Mouse (Mus musculus) midbrain, embryonic 11.5 days (tissue): ENCODE results near the gene Madd. TPM values are rescaled to one million over a fixed set of nuclear protein-coding genes. Genes with fewer than 3 reads are reported as not detected.
A peak's percentile ranks its signal among the peaks of the same experiment; 100 is the strongest.

ENCODE experiments used
- ATAC-seq: fragments of 200-750 bp; cut with Nextera tagmentation; 2 replicates; pipeline ENCODE4 v1.8.0; 2017; ENCODE audit warnings: moderate TSS enrichment, moderate library complexity; ENCODE audit not compliant: low FRiP score
- DNase-seq: peaks from one replicate; pipeline ENCODE4 v3.0.0; 2015; ENCODE audit warnings: low spot score; ENCODE audit errors: missing footprints
- H3K27ac ChIP-seq: fragments of 300-500 bp; sonication (generic); 2 replicates; pipeline ENCODE4 v1.5.1; 2014; ENCODE audit warnings: low read depth, low read length
- H3K27me3 ChIP-seq: fragments of 300-500 bp; sonication (generic); 2 replicates; pipeline ENCODE4 v1.6.1; 2014; ENCODE audit warnings: mild to moderate bottlenecking, low read length, moderate library complexity, mixed read lengths; ENCODE audit not compliant: control insufficient read depth, insufficient read depth
- H3K36me3 ChIP-seq: fragments of 300-500 bp; sonication (generic); 2 replicates; pipeline ENCODE4 v1.6.1; 2014; ENCODE audit warnings: mild to moderate bottlenecking, low read length, moderate library complexity, mixed read lengths; ENCODE audit not compliant: control insufficient read depth, insufficient read depth
- H3K4me1 ChIP-seq: fragments of 300-500 bp; sonication (generic); 2 replicates; pipeline ENCODE4 v1.6.1; 2014; ENCODE audit warnings: low read length; ENCODE audit not compliant: control insufficient read depth, insufficient read depth
- H3K4me2 ChIP-seq: fragments of 300-500 bp; sonication (generic); 2 replicates; pipeline ENCODE4 v1.6.1; 2014; ENCODE audit warnings: mild to moderate bottlenecking, moderate library complexity
- H3K4me3 ChIP-seq: fragments of 300-500 bp; sonication (generic); 2 replicates; pipeline ENCODE4 v1.5.1; 2014; ENCODE audit warnings: low read depth, low read length
- H3K9ac ChIP-seq: fragments of 300-500 bp; sonication (generic); 2 replicates; pipeline ENCODE4 v1.6.1; 2014; ENCODE audit warnings: low read length
- H3K9me3 ChIP-seq: fragments of 300-500 bp; sonication (generic); 2 replicates; pipeline ENCODE4 v1.6.1; 2016; ENCODE audit warnings: low read length; ENCODE audit not compliant: control insufficient read depth
- WGBS: fragments of 180-500 bp; shearing (Covaris S2); extraction: QIAGEN DNeasy Blood & Tissue Kit; methylation state at CpG from one replicate; pipeline ENCODE4 v1.1.7; 2014; 5-methylcytosine and 5-hydroxymethylcytosine counted together
- polyA plus RNA-seq: library from polyadenylated mRNA; unstranded; fragments of >200 nt; fragmentation: Nextera tagmentation; extraction: Ambion mirVana; gene quantifications from 2 replicates; pipeline ENCODE4 v1.2.1, GENCODE M21; 2014

Gene Madd
- 16.9 and 17.3 TPM in 2 replicates for polyA plus RNA-seq

DNA sequence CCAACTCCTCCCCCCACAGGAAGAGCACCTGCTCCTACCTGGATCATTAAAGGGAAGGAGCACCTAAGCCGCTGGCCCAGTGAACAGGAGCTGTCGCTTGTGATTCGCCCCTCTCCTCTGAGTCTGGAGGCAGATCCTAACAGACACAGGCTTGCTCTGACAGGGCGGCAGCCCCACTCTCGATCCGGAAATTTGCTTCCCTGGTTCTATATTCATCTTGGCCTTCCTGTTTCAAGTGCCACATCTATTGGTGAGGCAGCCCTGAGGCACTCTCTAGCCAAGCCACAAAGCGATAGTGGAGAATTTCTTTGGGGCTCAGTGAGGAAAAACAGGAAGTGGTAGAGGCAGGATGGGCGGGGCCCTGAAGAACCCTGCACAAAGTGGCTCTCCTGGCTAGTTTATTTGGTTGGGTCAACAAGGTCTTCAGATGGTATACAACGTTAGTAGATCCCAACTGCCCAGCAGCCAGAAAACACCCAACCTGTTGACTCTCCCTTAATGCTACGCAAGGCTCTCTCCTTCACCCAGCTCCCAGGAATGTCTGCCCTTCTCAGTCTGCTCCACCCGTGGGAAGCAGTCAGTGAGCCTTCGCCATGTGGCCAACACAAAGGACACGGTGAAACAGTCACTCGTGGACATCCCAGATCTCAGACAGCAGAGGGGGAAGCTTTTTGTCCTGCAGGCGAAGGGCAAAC lies at the start of gene Madd:
Gene Madd, minus strand, starts transcription at position 127 of the 695 bp plus-strand sequence.
- H3K4me3 ChIP-seq = peak within 1 kb of the TSS; percentile 91
- peaks cover 17% of the 10 kb centered on the region for H3K4me1 ChIP-seq
- H3K9ac ChIP-seq = peak within 1 kb of the TSS; percentile 79
- ATAC-seq = peak; percentile 0; the same call in 1 of the 2 replicates
- no peak for DNase-seq
- H3K27me3 ChIP-seq = no peaks in the 10 kb centered on the region
- 64% methylated on average over 15 of the region's 15 CpGs for WGBS
- peak within 1 kb of the TSS; percentile 75 for H3K4me2 ChIP-seq
- H3K27ac ChIP-seq = peak within 1 kb of the TSS; percentile 71
- H3K9me3 ChIP-seq = no peaks in the 10 kb centered on the region
- no peaks in the 10 kb centered on the region for H3K36me3 ChIP-seq

DNA sequence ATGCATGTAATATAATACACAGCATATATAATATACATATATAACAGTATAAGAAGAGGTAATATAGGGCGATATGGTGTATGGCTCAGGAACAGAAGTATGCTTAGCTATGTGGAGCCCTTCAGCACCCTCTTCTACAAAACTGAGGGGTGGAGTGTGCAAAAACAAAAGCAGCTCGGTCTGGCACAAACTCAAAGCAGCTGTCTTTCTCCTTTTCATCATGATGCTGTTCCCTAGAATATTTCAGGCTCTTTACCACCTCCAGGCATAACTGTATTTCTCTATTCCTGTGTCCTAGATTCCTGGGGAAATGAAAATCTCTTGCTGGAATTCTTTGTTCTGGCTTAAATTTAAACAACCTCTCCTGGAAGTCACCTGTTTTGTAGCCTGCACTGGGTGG lies 46.1 kb upstream of the Madd start:
- no peaks in the 10 kb centered on the region for H3K36me3 ChIP-seq
- no peaks in the 10 kb centered on the region for H3K4me1 ChIP-seq
- 85% methylated on average over 2 of the region's 2 CpGs for WGBS

DNA sequence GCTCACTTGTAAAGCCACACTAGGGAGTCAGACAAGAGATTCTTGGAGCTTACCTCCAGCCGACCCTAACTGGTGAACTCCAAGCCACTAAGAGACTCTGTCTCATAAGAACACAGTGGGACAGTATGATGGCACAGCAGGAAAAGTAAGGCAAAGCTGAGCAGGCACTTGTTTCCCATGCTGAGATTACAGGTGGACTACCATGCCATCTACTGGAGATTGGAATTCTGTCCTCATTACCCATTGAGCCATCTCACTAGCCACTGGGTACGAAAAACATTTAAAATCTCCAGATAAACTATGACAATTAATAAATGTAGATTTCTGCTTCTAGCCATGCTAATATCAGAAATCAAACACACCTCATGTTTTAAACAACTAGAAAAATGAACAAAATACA lies 40.0 kb upstream of the Madd start:
- Histone ChIP-seq H3K4me1 (no peaks in the 10 kb centered on the region), H3K36me3 (no peaks in the 10 kb centered on the region), H3K4me3 (no peak overlapping the region), H3K9ac (no peak overlapping the region), H3K4me2 (no peak overlapping the region), H3K27ac (no peak overlapping the region), H3K9me3 (no peaks in the 10 kb centered on the region), H3K27me3 (no peaks in the 10 kb centered on the region)
- DNase-seq (no peak), ATAC-seq (no peak)
- 81% methylated on average over 2 of the region's 2 CpGs for WGBS

More for the DNA sequence above, 46.1 kb upstream of the Madd start:
- ATAC-seq = no peak
- Histone ChIP-seq H3K27me3 (no peaks in the 10 kb centered on the region), H3K27ac (no peak overlapping the region), H3K4me2 (no peak overlapping the region), H3K4me3 (no peak overlapping the region), H3K9me3 (no peaks in the 10 kb centered on the region), H3K9ac (no peak overlapping the region)
- DNase-seq = no peak

DNA sequence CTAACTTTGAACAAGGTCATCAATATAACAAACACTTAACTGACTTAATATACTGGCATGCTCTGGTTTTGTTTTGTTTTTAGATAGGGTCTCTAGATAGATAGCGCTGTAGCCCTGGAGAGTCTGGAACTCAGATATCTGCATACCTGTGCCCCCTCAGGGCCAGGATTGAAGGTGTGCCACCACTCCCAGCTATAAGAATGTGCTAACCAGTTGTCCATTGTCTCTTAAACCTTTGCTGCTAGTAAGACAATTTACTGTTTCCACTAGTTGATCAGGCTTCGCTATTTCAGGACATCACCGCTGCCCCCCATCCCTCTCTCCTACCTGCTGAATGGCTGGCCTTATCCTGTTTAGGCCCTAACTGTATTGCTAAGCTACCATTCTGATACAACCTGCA lies 36.9 kb upstream of the Madd start:
- H3K4me3 ChIP-seq = no peak overlapping the region
- 96% methylated on average over 3 of the region's 3 CpGs for WGBS
- H3K9ac ChIP-seq = no peak overlapping the region
- H3K27me3 ChIP-seq = no peaks in the 10 kb centered on the region
- no peak overlapping the region for H3K4me2 ChIP-seq
- ATAC-seq (no peak), DNase-seq (no peak)
- H3K36me3 ChIP-seq = no peaks in the 10 kb centered on the region
- H3K27ac ChIP-seq = no peak overlapping the region
- no peaks in the 10 kb centered on the region for H3K4me1 ChIP-seq
- no peaks in the 10 kb centered on the region for H3K9me3 ChIP-seq

DNA sequence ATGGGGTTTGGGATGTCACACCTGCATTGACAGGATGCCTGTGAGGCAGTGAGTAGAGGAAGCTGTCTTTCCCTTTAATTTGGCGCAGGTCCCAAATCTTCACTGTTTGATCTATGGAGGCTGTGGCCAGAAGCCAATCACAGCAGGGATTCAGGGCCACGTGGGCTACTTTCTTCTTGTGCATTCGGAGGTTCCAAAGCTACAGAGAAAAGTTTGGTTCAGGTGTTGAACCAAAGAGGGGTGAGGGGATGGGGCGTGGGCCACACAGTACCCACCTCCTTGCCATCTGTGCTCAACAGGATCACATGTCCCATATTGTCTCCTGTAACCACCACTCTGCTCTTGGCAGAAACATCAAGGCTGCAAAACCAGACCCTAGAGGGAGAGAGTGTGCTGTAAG lies 33.4 kb upstream of the Madd start:
- Histone ChIP-seq H3K4me2 (no peak overlapping the region), H3K4me3 (no peak overlapping the region), H3K9me3 (no peaks in the 10 kb centered on the region), H3K27me3 (no peaks in the 10 kb centered on the region), H3K4me1 (no peaks in the 10 kb centered on the region), H3K9ac (no peak overlapping the region), H3K36me3 (peaks cover 2% of the 10 kb centered on the region; the same call in 1 of the 2 replicates), H3K27ac (no peak overlapping the region)
- 73% methylated on average over 4 of the region's 4 CpGs for WGBS
- ATAC-seq (no peak), DNase-seq (no peak)

DNA sequence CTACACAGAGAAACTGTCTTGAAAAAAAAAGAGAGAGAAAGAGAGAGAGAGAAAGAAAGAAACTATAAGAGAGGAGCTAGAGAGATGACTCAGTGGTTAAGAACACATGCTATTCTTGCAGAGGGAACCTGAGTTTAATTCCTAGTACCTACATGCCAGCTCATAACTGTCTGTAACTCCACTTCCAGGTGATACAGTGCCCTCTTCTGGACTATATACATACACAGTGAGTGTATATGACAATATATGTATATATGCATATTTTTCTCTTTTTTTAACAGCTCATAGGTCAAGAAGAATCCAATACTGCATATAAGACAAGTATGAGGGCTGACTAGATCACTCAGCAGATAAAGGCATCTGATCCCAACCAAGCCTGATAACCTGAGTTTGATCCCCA lies 29.7 kb upstream of the Madd start:
- Histone ChIP-seq H3K4me2 (no peak overlapping the region), H3K9ac (no peak overlapping the region), H3K27ac (no peak overlapping the region), H3K27me3 (no peaks in the 10 kb centered on the region), H3K9me3 (no peaks in the 10 kb centered on the region), H3K4me1 (no peaks in the 10 kb centered on the region), H3K36me3 (peaks cover 16% of the 10 kb centered on the region; the same call in 1 of the 2 replicates), H3K4me3 (no peak overlapping the region)
- DNase-seq (no peak), ATAC-seq (no peak)

DNA sequence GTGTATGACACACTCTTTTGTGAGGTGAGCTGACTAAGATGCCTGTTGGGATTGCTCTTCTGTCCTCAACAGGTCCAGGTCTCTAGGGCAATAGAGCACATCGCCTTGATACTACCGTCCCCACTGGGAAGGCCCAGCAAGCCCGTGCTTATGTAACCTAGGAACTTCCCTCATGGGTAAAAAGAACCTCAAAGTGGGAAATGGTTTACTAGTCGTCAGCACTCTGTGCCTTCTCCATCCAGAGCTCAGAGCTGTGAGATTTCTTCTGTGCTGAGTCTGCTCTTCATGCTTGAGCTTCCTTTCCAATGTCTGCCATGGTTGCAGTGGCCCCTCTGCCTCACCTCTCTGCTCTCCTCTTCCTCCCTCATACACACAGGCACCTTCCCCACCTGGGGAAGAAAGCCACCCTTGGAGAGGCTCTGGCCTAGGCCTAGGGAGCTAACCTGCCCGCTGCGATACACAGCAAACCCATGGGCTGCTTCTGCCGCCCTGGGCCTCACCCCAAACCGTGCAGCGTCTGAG lies 22.7 kb upstream of the Madd start:
- Histone ChIP-seq H3K27me3 (no peaks in the 10 kb centered on the region), H3K9ac (no peak overlapping the region), H3K4me3 (no peak overlapping the region), H3K4me1 (peaks cover 10% of the 10 kb centered on the region; the same call in 1 of the 2 replicates), H3K4me2 (no peak overlapping the region), H3K9me3 (no peaks in the 10 kb centered on the region), H3K27ac (no peak overlapping the region), H3K36me3 (peaks cover 16% of the 10 kb centered on the region)
- WGBS = 93% methylated on average over 9 of the region's 9 CpGs
- DNase-seq = no peak
- no peak for ATAC-seq

DNA sequence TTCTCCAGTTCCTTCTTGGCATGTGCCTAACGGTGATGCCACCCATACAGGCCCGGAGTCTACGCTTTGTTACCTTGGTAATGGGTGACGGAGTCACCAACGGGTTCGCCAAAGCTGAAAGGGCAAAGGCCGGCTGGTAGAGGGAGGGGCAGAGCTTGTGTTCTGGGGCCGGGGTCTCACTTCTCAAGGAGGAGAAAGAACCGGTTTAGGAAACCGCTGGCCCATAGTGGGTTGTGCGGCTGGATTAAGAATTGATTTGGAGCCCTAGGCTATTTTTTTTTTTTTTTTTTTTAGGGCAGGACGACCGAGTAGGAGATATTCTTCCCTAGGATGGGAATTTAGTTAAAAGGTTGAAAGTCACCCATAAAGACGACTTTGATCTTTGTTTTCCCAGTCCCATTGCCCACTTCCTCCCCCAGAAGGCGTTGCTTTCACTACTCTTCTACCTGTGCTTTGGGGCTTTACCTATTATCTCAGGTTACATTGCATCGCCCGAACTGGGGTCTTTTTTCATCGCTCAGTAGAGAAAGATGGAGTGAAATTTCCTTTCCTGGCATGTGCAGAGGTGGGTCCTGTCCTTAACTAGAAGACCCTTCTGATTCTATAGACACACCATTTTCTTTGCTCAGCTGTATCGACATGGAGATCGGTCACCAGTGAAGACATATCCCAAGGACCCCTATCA lies 19.5 kb upstream of the Madd start:
- DNase-seq = peak; percentile 84
- Histone ChIP-seq H3K36me3 (peaks cover 7% of the 10 kb centered on the region), H3K4me1 (peaks cover 10% of the 10 kb centered on the region; the same call in 1 of the 2 replicates), H3K4me3 (peak overlapping the region; percentile 72), H3K27me3 (no peaks in the 10 kb centered on the region), H3K9ac (peak overlapping the region; percentile 89), H3K9me3 (no peaks in the 10 kb centered on the region), H3K27ac (peak overlapping the region; percentile 88), H3K4me2 (peak overlapping the region; percentile 79)
- WGBS = 17% methylated on average over 20 of the region's 20 CpGs
- no peak; the same call in 1 of the 2 replicates for ATAC-seq
